Mouse (Mus musculus) CH12.LX (cell line): ENCODE data around the gene Osbp2.

Experiments used
- CHD1 ChIP-seq: IDR thresholded peaks from 2 replicates; pipeline ENCODE4 v1.6.1; 2012; ENCODE audit warnings: low read depth, low read length, improper control_type of control experiment, inconsistent platforms
- CTCF ChIP-seq, 2 experiments: IDR thresholded peaks in 1 of 2; conservative IDR thresholded peaks in 1 of 2; 2 replicates each; pipeline ENCODE4 v1.5.1; 2011 to 2012; ENCODE audit warnings: low read depth in 2 of 2, low read length in 2 of 2, improper control_type of control experiment in 1 of 2, inconsistent platforms in 1 of 2, mild to moderate bottlenecking in 1 of 2, moderate library complexity in 1 of 2
- E2F4 ChIP-seq: IDR thresholded peaks from 2 replicates; pipeline ENCODE4 v1.6.1; 2011; ENCODE audit warnings: low read depth, low read length, improper control_type of control experiment; ENCODE audit not compliant: insufficient replicate concordance
- EP300 ChIP-seq: IDR thresholded peaks from 2 replicates; pipeline ENCODE4 v1.6.1; 2011; ENCODE audit warnings: low read length, improper control_type of control experiment
- MAFK ChIP-seq: IDR thresholded peaks from 2 replicates; pipeline ENCODE4 v1.6.1; 2011; ENCODE audit warnings: low read length, improper control_type of control experiment; ENCODE audit not compliant: insufficient replicate concordance
- MAZ ChIP-seq: IDR thresholded peaks from 2 replicates; pipeline ENCODE4 v1.6.1; 2012; ENCODE audit warnings: low read depth, mild to moderate bottlenecking, inconsistent platforms, low read length, improper control_type of control experiment, moderate library complexity
- PAX5 ChIP-seq: IDR thresholded peaks from 2 replicates; pipeline ENCODE4 v1.6.1; 2012; ENCODE audit warnings: low read length, inconsistent platforms, mixed read lengths
- POLR2A ChIP-seq: IDR thresholded peaks from 2 replicates; pipeline ENCODE4 v1.6.1; 2011; ENCODE audit warnings: low read depth, mild to moderate bottlenecking, improper control_type of control experiment, low read length
- SIN3A ChIP-seq: IDR thresholded peaks from 2 replicates; pipeline ENCODE4 v1.6.1; 2012; ENCODE audit warnings: low read length, improper control_type of control experiment, inconsistent platforms
- SMC3 ChIP-seq: IDR thresholded peaks from 2 replicates; pipeline ENCODE4 v1.6.1; 2011; ENCODE audit warnings: low read depth, low read length, improper control_type of control experiment
- TBP ChIP-seq: conservative IDR thresholded peaks from 2 replicates; pipeline ENCODE4 v1.6.1; 2011; ENCODE audit warnings: low read depth, low read length, improper control_type of control experiment
- ZNF384 ChIP-seq: IDR thresholded peaks from 2 replicates; pipeline ENCODE4 v1.6.1; 2012; ENCODE audit warnings: low read depth, low read length, improper control_type of control experiment, inconsistent platforms

- TF ChIP-seq SMC3 (no peak), MAFK (no peak), POLR2A (no peak), EP300 (no peak), PAX5 (no peak), CTCF (conservative IDR thresholded peaks at IDR 0.05 in 1 of 2, IDR thresholded peaks at IDR 0.05 in 1 of 2; ENCODE audit: low read depth in 2 of 2, low read length in 2 of 2) (no peak), ZNF384 (no peak), MAZ (no peak), CHD1 (no peak), E2F4 (no peak), SIN3A (no peak), TBP (no peak)
Measured at GRCm38 (mm10) chr11:3843943-3844734, 19.6 kb downstream of the Osbp2 start.
